Mouse (Mus musculus) liver, adult 2 months (tissue): ENCODE measurements at regions not wholly inside any gene's neighbourhood (a gene's known extent, or its start where the extent isn't known, plus 50 kb on each side); places are given as distances from the start of the nearest gene placed in this dataset.

Experiments
- DNase-seq: peaks from one replicate; pipeline ENCODE4 v3.0.0-alpha.2; 2011; ENCODE audit warnings: low read depth, low spot score; ENCODE audit errors: extremely low read depth
- H3K27ac ChIP-seq: fragments of 200-500 bp; replicated peaks from 2 replicates; pipeline ENCODE4 v1.5.1; 2012; ENCODE audit warnings: low read depth, mild to moderate bottlenecking, control low read depth, inconsistent platforms, low read length; ENCODE audit not compliant: insufficient read depth
- H3K27me3 ChIP-seq: fragments of 200-500 bp; 2 replicates; pipeline ENCODE4 v1.6.1; 2012; ENCODE audit warnings: mild to moderate bottlenecking, moderate library complexity, low read length, inconsistent platforms; ENCODE audit not compliant: control insufficient read depth, insufficient read depth
- H3K36me3 ChIP-seq: fragments of 200-500 bp; 2 replicates; pipeline ENCODE4 v1.6.1; 2012; ENCODE audit warnings: low read length, inconsistent platforms; ENCODE audit not compliant: control insufficient read depth, insufficient read depth
- H3K4me1 ChIP-seq: fragments of 200-500 bp; 2 replicates; pipeline ENCODE4 v1.6.1; 2011; ENCODE audit warnings: low read length; ENCODE audit not compliant: control insufficient read depth, insufficient read depth
- H3K4me3 ChIP-seq: fragments of 200-500 bp; 2 replicates; pipeline ENCODE4 v1.5.1; 2011; ENCODE audit warnings: low read depth, mild to moderate bottlenecking, control low read depth, low read length, moderate library complexity; ENCODE audit not compliant: insufficient read depth
- H3K79me2 ChIP-seq: fragments of 200-500 bp; 2 replicates; pipeline ENCODE4 v1.6.1; 2012; ENCODE audit warnings: inconsistent platforms, mild to moderate bottlenecking, low read length, moderate library complexity; ENCODE audit not compliant: control insufficient read depth, insufficient read depth
- H3K9ac ChIP-seq: fragments of 200-500 bp; 2 replicates; pipeline ENCODE4 v1.6.1; 2012; ENCODE audit warnings: low read depth, mild to moderate bottlenecking, control low read depth, inconsistent platforms, low read length
- CTCF ChIP-seq: fragments of 200-500 bp; IDR thresholded peaks from 2 replicates; pipeline ENCODE4 v1.5.1; 2011; ENCODE audit warnings: low read depth, low read length, control low read depth
- POLR2A ChIP-seq: fragments of 200-500 bp; IDR thresholded peaks from 2 replicates; pipeline ENCODE4 v1.6.1; 2011; ENCODE audit warnings: low read length, control low read depth; ENCODE audit not compliant: insufficient read depth; ENCODE audit errors: extremely low read depth
- WGBS: fragments of 180-500 bp; shearing (Covaris S2); methylation state at CpG from one replicate; pipeline ENCODE4 v1.1.7; 2018; 5-methylcytosine and 5-hydroxymethylcytosine counted together

- no peak overlapping the region for H3K9ac ChIP-seq
- H3K36me3 ChIP-seq, result no peaks in the 10 kb centered on the region
- WGBS, result 29% methylated on average over 5 of the region's 5 CpGs
- no peaks in the 10 kb centered on the region for H3K4me1 ChIP-seq
- no peak for DNase-seq
- no peaks in the 10 kb centered on the region for H3K79me2 ChIP-seq
- H3K27ac ChIP-seq, result no peak overlapping the region
- no peak for TF ChIP-seq POLR2A
- TF ChIP-seq CTCF, result no peak
- H3K27me3 ChIP-seq, result no peaks in the 10 kb centered on the region
- H3K4me3 ChIP-seq, result no peak overlapping the region
Measured at GRCm38 (mm10) chr1:88752332-88752731, 50.3 kb upstream of the Arl4c start.

GRCm38 (mm10) chr1:88756658-88757057, 54.6 kb upstream of the Arl4c start:
- Histone ChIP-seq H3K36me3 (no peaks in the 10 kb centered on the region), H3K27ac (no peak overlapping the region), H3K27me3 (no peaks in the 10 kb centered on the region), H3K4me1 (no peaks in the 10 kb centered on the region), H3K9ac (no peak overlapping the region), H3K79me2 (no peaks in the 10 kb centered on the region), H3K4me3 (no peak overlapping the region)
- WGBS, result 81% methylated on average over 7 of the region's 7 CpGs
- no peak for DNase-seq
- no peak for TF ChIP-seq POLR2A
- TF ChIP-seq CTCF, result peak; percentile 65

- Histone ChIP-seq H3K79me2 (no peaks in the 10 kb centered on the region), H3K4me1 (no peaks in the 10 kb centered on the region), H3K9ac (no peak overlapping the region), H3K27ac (no peak overlapping the region), H3K4me3 (no peak overlapping the region), H3K36me3 (no peaks in the 10 kb centered on the region), H3K27me3 (no peaks in the 10 kb centered on the region)
- WGBS, result 79% methylated on average over 7 of the region's 7 CpGs
- TF ChIP-seq CTCF, result no peak
- TF ChIP-seq POLR2A, result no peak
- DNase-seq, result no peak
Measured at GRCm38 (mm10) chr1:88757162-88757561, 55.1 kb upstream of the Arl4c start.

- Histone ChIP-seq H3K27ac (no peak overlapping the region; the same call in 1 of the 2 replicates), H3K4me3 (no peak overlapping the region), H3K36me3 (no peaks in the 10 kb centered on the region), H3K4me1 (no peaks in the 10 kb centered on the region), H3K27me3 (no peaks in the 10 kb centered on the region), H3K9ac (no peak overlapping the region), H3K79me2 (no peaks in the 10 kb centered on the region)
- WGBS, result 59% methylated on average over 3 of the region's 3 CpGs
- TF ChIP-seq POLR2A (no peak), CTCF (no peak)
- DNase-seq, result peak; percentile 23
Measured at GRCm38 (mm10) chr1:88757746-88758145, 55.7 kb upstream of the Arl4c start.

GRCm38 (mm10) chr1:88760643-88761042, 58.6 kb upstream of the Arl4c start:
- no peak for DNase-seq
- H3K4me1 ChIP-seq, result peaks cover 6% of the 10 kb centered on the region
- H3K36me3 ChIP-seq, result no peaks in the 10 kb centered on the region
- H3K4me3 ChIP-seq, result no peak overlapping the region
- H3K79me2 ChIP-seq, result no peaks in the 10 kb centered on the region
- WGBS, result 78% methylated on average over 11 of the region's 11 CpGs
- H3K9ac ChIP-seq, result no peak overlapping the region
- TF ChIP-seq CTCF, result no peak
- no peak for TF ChIP-seq POLR2A
- no peak overlapping the region for H3K27ac ChIP-seq
- H3K27me3 ChIP-seq, result no peaks in the 10 kb centered on the region

- H3K27me3 ChIP-seq, result no peaks in the 10 kb centered on the region
- H3K9ac ChIP-seq, result no peak overlapping the region
- no peaks in the 10 kb centered on the region for H3K79me2 ChIP-seq
- no peaks in the 10 kb centered on the region for H3K36me3 ChIP-seq
- H3K27ac ChIP-seq, result no peak overlapping the region
- no peak overlapping the region for H3K4me3 ChIP-seq
- TF ChIP-seq CTCF (no peak), POLR2A (no peak)
- peaks cover 6% of the 10 kb centered on the region for H3K4me1 ChIP-seq
- DNase-seq, result peak; percentile 42
- WGBS, result 81% methylated on average over 6 of the region's 6 CpGs
Measured at GRCm38 (mm10) chr1:88761121-88761520, 59.1 kb upstream of the Arl4c start.
